Comparison of ENCODE assay signal across 10 mouse cellular contexts in the genomic region with DNA sequence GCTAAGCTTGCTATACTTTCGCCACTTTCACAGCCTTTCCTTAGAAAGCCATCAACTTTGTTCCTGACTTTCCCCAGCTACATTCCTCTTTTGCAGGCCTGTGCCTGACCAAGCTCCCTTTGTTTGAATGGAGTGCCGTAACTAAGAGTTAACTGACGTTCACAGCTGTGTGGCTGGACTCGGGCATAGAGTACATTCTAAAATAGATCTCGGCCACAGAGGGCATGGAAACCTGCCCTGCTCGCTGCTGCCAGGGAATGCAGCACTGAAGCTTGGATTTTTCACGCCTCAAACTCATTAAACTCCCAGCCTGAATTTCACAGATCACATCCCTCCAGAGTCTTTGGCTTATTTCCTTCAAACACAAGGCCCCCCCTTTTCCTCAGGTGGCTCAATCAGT.
DNase-seq lines count a peak whose midpoint lies in the region; ATAC-seq and TF ChIP-seq lines count a peak whose summit lies in the region.
"Had no signal": no experiment of that assay in that cellular context is flagged by ENCODE, and none has a peak within 500 bp of the region (broad histone marks: within the 10 kb centered on the region; RNA-seq: fewer than 3 reads in every experiment).

No protein-coding gene starts in this region.

- peak; percentile 81 for DNase-seq in embryonic facial prominence, embryonic 14.5 days (ENCODE audit: low spot score)
- no peak for DNase-seq in embryonic facial prominence, embryonic 10.5 days (ENCODE audit: low spot score)
- no peak for DNase-seq in lung, postnatal 0 days (ENCODE audit: low spot score)
- DNase-seq in lung, postnatal 25 days (ENCODE audit: low spot score), result no peak
- peak; percentile 66 to 69 for DNase-seq in heart, postnatal 10 days
- DNase-seq in mesoderm, embryonic 11.5 days (ENCODE audit: low read depth, low spot score), result peak; percentile 26
- DNase-seq in cerebellum, adult 11 months, result no peak
- no peak for DNase-seq in left cerebral cortex, adult 9 months (ENCODE audit: low spot score in 2 of 2)
- DNase-seq: layer of hippocampus, postnatal 36 days had no signal

- WGBS in embryonic facial prominence, embryonic 14.5 days, result 53% methylated on average over 7 of the region's 7 CpGs
- WGBS in embryonic facial prominence, embryonic 10.5 days, result 62% methylated on average over 7 of the region's 7 CpGs
- WGBS in lung, postnatal 0 days, result 49% methylated on average over 7 of the region's 7 CpGs

- H3K27ac ChIP-seq in embryonic facial prominence, embryonic 14.5 days (replicated peaks; ENCODE audit: low read depth, low read length), result peak overlapping the region; percentile 50; the same call in 1 of the 2 replicates
- no peak overlapping the region for H3K27ac ChIP-seq in embryonic facial prominence, embryonic 10.5 days (replicated peaks)
- peak overlapping the region; percentile 40; the same call in 1 of the 2 replicates for H3K27ac ChIP-seq in lung, postnatal 0 days (ENCODE audit: low read length)
- H3K27ac ChIP-seq: embryonic facial prominence, embryonic 15.5 days had no signal

- 0 out of 2 replicates have a peak, but pooled peaks cover 5% of the 10 kb centered on the region for H3K4me1 ChIP-seq in embryonic facial prominence, embryonic 14.5 days (ENCODE audit: control insufficient read depth, insufficient read depth, low read length)
- peaks cover 12% of the 10 kb centered on the region for H3K4me1 ChIP-seq in embryonic facial prominence, embryonic 10.5 days
- no peaks in the 10 kb centered on the region for H3K4me1 ChIP-seq in lung, postnatal 0 days (ENCODE audit: insufficient read depth, low read depth, low read length)

- intact Hi-C loops in heart, postnatal 10 days (cut with DNase I), result loop anchor here (10.0 kb wide), 1 partner anchor 239 kb away; the partner anchor contains the start of gene Trp63

- no peak for TF ChIP-seq EP300 in lung, postnatal 0 days (IDR thresholded peaks at IDR 0.05)

- no peaks in the 10 kb centered on the region for H3K9me3 ChIP-seq in embryonic facial prominence, embryonic 14.5 days (ENCODE audit: control insufficient read depth, low read length)
- H3K9me3 ChIP-seq in embryonic facial prominence, embryonic 10.5 days, result no peaks in the 10 kb centered on the region
- no peaks in the 10 kb centered on the region for H3K9me3 ChIP-seq in lung, postnatal 0 days (ENCODE audit: low read length)
- H3K9me3 ChIP-seq: embryonic facial prominence, embryonic 15.5 days had no signal

- no peak overlapping the region for H3K4me3 ChIP-seq in embryonic facial prominence, embryonic 14.5 days (ENCODE audit: low read depth, low read length)
- H3K4me3 ChIP-seq in embryonic facial prominence, embryonic 10.5 days, result no peak overlapping the region
- H3K4me3 ChIP-seq in lung, postnatal 0 days (ENCODE audit: low read depth, low read length), result no peak overlapping the region
- H3K4me3 ChIP-seq: embryonic facial prominence, embryonic 15.5 days had no signal

- no peak overlapping the region for H3K9ac ChIP-seq in embryonic facial prominence, embryonic 14.5 days (ENCODE audit: low read depth, low read length)
- H3K9ac ChIP-seq in lung, postnatal 0 days (replicated peaks; ENCODE audit: low read depth), result no peak overlapping the region
- H3K9ac ChIP-seq: embryonic facial prominence, embryonic 15.5 days had no signal

- no peak for TF ChIP-seq CTCF in lung, postnatal 0 days (IDR thresholded peaks at IDR 0.05)

- H3K27me3 ChIP-seq in embryonic facial prominence, embryonic 14.5 days (replicated peaks; ENCODE audit: control insufficient read depth, insufficient read depth, low read length), result no peaks in the 10 kb centered on the region
- no peaks in the 10 kb centered on the region for H3K27me3 ChIP-seq in embryonic facial prominence, embryonic 10.5 days (replicated peaks; ENCODE audit: low read depth, poor library complexity, severe bottlenecking)
- no peaks in the 10 kb centered on the region for H3K27me3 ChIP-seq in lung, postnatal 0 days (replicated peaks; ENCODE audit: insufficient read depth, low read length)
- H3K27me3 ChIP-seq: embryonic facial prominence, embryonic 15.5 days had no signal

- ATAC-seq in embryonic facial prominence, embryonic 14.5 days (ENCODE audit: low read depth), result peak; percentile 60; the same call in 1 of the 2 replicates
- ATAC-seq in lung, postnatal 0 days, result peak; percentile 57

- no peaks in the 10 kb centered on the region for H3K36me3 ChIP-seq in embryonic facial prominence, embryonic 14.5 days (ENCODE audit: control insufficient read depth, insufficient read depth, low read length)
- no peaks in the 10 kb centered on the region for H3K36me3 ChIP-seq in embryonic facial prominence, embryonic 10.5 days (replicated peaks)
- no peaks in the 10 kb centered on the region for H3K36me3 ChIP-seq in lung, postnatal 0 days (ENCODE audit: insufficient read depth, low read length)
- H3K36me3 ChIP-seq: embryonic facial prominence, embryonic 15.5 days had no signal

- no peak overlapping the region for H3K4me2 ChIP-seq in embryonic facial prominence, embryonic 14.5 days (ENCODE audit: low read depth, low read length)
- no peak overlapping the region for H3K4me2 ChIP-seq in lung, postnatal 0 days (replicated peaks; ENCODE audit: low read depth, low read length)
- H3K4me2 ChIP-seq: embryonic facial prominence, embryonic 15.5 days had no signal

Comparison
In these comparisons a context has a peak if more than half of its experiments do, and no peak if none do; other contexts are left out.
1. DNase-seq: peak in embryonic facial prominence, embryonic 14.5 days (single experiment), heart, postnatal 10 days (2 of 2) and mesoderm, embryonic 11.5 days (single experiment); none in embryonic facial prominence, embryonic 10.5 days (single experiment), lung, postnatal 0 days (single experiment), lung, postnatal 25 days (single experiment), cerebellum, adult 11 months (single experiment) and left cerebral cortex, adult 9 months (0 of 2).